Mouse (Mus musculus): ENCODE measurements around the gene Scimp.

GRCm38 (mm10) chr11:70831201-70831600 is 18.8 kb upstream of the Scimp start:
- TF ChIP-seq CTCF (IDR thresholded peaks at IDR 0.05; ENCODE audit: low read depth) (no peak), EP300 (IDR thresholded peaks at IDR 0.05; ENCODE audit: low read depth) (no peak)

Measured in liver, postnatal 0 days (tissue).